Mouse (Mus musculus) erythroblast, embryonic 14.5 days (primary cell): ENCODE data around the gene Tmem63b. TPM values are rescaled to one million over a fixed set of nuclear protein-coding genes. Genes with fewer than 3 reads are reported as not detected.

ENCODE experiments used
- H3K27me3 ChIP-seq: 2 replicates; pipeline ENCODE4 v1.6.1; 2012; ENCODE audit warnings: inconsistent platforms; ENCODE audit not compliant: control insufficient read depth
- H3K36me3 ChIP-seq: 2 replicates; pipeline ENCODE4 v1.6.1; 2012; ENCODE audit warnings: mild to moderate bottlenecking, inconsistent platforms; ENCODE audit not compliant: control insufficient read depth
- H3K4me1 ChIP-seq: 2 replicates; pipeline ENCODE4 v1.6.1; 2012; ENCODE audit warnings: inconsistent platforms; ENCODE audit not compliant: control insufficient read depth
- H3K4me3 ChIP-seq: replicated peaks from 2 replicates; pipeline ENCODE3; 2012; ENCODE audit warnings: moderate library complexity, mild to moderate bottlenecking, inconsistent platforms
- H3K9me3 ChIP-seq: 2 replicates; pipeline ENCODE4 v1.6.1; 2012; ENCODE audit warnings: low read length, inconsistent platforms, mixed read lengths; ENCODE audit not compliant: control insufficient read depth
- GATA1 ChIP-seq: IDR thresholded peaks from 2 replicates; pipeline ENCODE4 v1.6.1; 2012; ENCODE audit warnings: low read length, inconsistent platforms, mixed read lengths
- TAL1 ChIP-seq: IDR thresholded peaks from 3 replicates; pipeline ENCODE4 v1.6.1; 2012; ENCODE audit warnings: low read length, inconsistent platforms, mixed read lengths
- polyA plus RNA-seq: library from polyadenylated mRNA; stranded (reverse); fragments of >175 nt; gene quantifications from 2 replicates; pipeline ENCODE4 v1.2.3, GENCODE M21; 2012

Tmem63b gene
- polyA plus RNA-seq, 1 experiment: 1.7 TPM

DNA sequence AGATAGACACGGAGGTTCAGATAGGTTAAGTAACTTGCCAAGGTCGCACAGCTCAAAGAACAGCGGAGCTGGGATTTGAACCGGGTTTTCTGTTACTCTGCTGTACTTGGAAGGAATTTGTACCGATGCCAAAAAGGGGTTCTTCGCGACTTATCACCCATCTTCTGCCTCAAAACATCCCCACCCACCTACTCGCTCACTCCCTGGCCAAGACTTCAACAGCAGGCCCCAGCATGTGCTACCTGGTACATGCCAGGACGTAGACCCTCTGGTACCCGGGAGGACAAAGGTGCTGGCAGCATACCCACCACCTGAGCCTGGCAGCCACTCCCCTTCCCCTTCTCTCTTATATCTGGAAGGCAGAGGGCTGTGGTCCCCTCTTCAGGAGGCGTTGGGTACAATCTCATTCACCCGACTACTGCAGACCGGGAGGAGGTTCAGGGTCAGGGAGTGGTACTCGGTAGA is 2.0 kb downstream of the Tmem63b start:
- no peak for TF ChIP-seq GATA1
- TF ChIP-seq TAL1: no peak
- Histone ChIP-seq H3K36me3 (peaks cover 10% of the 10 kb centered on the region), H3K4me3 (peak overlapping the region; percentile 89), H3K9me3 (no peaks in the 10 kb centered on the region), H3K27me3 (peaks cover 7% of the 10 kb centered on the region), H3K4me1 (peaks cover 57% of the 10 kb centered on the region)

DNA sequence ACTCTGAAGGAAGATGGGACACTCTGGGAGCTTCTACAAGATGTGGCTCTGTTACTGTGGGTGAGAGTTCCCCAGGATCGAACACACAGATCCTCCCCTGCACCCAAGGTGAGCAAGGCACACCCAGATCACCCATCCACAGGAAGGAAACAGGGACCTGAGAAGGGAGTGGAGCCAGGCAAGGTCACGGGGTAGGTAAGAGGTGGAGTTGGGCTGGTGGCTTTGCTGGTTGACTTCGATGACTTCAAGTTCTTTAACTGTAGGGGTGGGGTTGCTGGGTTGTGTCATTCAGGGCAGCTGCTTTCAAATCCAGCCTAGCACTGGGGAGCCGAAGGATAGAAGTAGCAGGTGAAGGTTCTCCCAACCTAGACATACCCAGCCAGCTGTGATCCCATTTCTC is 3.9 kb downstream of the Tmem63b start:
- peaks cover 57% of the 10 kb centered on the region for H3K4me1 ChIP-seq
- no peak for TF ChIP-seq GATA1
- TF ChIP-seq TAL1: no peak
- H3K36me3 ChIP-seq: peaks cover 15% of the 10 kb centered on the region
- H3K9me3 ChIP-seq: no peaks in the 10 kb centered on the region
- peaks cover 7% of the 10 kb centered on the region for H3K27me3 ChIP-seq
- no peak overlapping the region for H3K4me3 ChIP-seq

DNA sequence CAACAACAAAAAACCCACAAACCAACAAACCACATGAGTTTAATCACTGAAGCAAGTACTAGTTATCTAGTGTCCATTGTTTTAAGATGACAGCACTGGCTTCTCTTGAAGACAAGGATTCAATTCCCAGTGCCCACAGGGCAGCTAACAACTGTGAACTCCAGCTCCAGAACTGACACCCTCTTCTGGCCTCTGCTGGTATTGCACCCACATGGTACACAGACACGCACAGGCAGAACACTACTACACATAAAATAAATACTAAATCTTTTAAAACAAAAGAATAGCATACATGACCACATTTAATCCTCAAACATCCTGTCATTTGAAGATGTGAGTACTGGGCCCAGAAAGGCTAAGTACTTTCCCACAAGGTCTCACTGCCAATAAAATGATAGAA is 5.1 kb downstream of the Tmem63b start:
- peaks cover 7% of the 10 kb centered on the region for H3K27me3 ChIP-seq
- H3K4me1 ChIP-seq: peaks cover 44% of the 10 kb centered on the region
- H3K4me3 ChIP-seq: no peak overlapping the region
- H3K9me3 ChIP-seq: no peaks in the 10 kb centered on the region
- peaks cover 24% of the 10 kb centered on the region for H3K36me3 ChIP-seq
- TF ChIP-seq TAL1: no peak
- no peak for TF ChIP-seq GATA1

DNA sequence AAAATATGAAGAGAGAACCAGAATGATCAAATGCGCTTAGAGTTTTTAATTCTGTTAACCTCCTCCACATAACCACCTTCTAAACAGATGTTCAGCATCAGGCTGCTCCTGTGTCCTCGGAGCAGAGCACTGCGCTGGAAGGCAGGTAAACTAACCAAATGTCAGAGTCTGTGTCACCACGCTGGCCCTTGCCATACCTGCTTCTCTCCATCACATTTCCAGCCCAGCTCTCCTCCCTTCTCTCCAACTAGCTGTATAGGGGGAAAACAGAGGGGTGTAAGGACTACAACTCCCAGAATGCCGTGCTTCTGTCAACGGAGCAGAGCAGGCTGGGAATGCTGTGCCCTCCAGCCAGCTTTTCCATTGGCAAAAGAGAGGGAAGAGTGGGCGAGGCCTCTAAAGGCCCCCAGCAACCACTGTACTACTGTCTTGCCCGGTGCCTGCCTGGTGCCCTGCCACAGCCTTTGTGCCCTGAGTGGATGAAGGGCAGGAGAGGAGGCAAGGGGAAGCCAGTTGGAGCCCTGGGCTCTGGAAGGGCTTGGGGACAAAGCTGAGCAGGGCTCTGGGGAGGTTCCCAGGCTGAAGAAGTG is 6.2 kb downstream of the Tmem63b start:
- TF ChIP-seq TAL1 (no peak), GATA1 (no peak)
- Histone ChIP-seq H3K27me3 (peaks cover 7% of the 10 kb centered on the region), H3K9me3 (no peaks in the 10 kb centered on the region), H3K4me3 (no peak overlapping the region), H3K4me1 (peaks cover 38% of the 10 kb centered on the region), H3K36me3 (peaks cover 30% of the 10 kb centered on the region)

DNA sequence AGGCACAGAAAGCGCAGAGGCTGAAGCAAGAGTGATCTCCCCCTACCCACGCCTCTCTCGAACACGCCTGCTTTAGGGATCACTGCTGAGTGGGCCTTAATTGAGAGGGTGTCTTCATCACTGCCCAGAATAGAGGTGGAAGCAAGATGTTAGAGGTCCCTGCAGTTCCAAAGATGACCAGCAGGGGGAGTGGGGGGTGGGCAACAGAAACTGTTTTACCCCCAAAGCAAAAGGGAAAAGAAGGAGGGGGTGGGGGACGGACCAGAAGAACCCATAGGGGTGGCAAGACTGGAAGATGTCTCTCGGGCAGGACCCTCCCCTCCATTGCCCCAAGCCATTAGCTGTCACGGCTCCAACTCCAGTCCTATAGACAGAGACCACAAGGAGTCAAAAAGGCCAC is 8.6 kb downstream of the Tmem63b start:
- peaks cover 47% of the 10 kb centered on the region for H3K36me3 ChIP-seq
- no peaks in the 10 kb centered on the region for H3K9me3 ChIP-seq
- TF ChIP-seq GATA1 (no peak), TAL1 (no peak)
- peaks cover 22% of the 10 kb centered on the region for H3K4me1 ChIP-seq
- no peaks in the 10 kb centered on the region for H3K27me3 ChIP-seq
- no peak overlapping the region for H3K4me3 ChIP-seq

DNA sequence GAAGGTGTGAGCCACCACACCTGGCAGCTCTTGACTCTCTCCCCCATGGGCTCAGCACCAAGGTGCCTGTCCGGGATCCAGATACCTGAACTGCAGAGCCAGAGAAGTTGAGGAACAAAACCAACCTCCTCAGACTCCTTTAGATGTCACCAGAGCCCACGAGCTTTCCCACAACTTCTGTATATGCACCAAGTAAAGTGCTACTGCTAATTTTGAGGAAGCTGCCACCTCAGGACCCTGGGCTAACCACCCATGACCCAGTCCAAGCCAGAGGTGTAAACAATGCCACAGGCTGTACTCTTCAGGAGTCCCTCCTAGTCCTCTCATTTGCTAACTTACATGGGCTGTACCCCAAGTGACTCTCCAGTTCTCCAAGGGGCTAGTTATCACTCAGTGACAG is 14.1 kb downstream of the Tmem63b start:
- TF ChIP-seq TAL1 (no peak), GATA1 (no peak)
- Histone ChIP-seq H3K4me3 (no peak overlapping the region), H3K36me3 (peaks cover 58% of the 10 kb centered on the region), H3K27me3 (no peaks in the 10 kb centered on the region), H3K4me1 (no peaks in the 10 kb centered on the region), H3K9me3 (no peaks in the 10 kb centered on the region)

DNA sequence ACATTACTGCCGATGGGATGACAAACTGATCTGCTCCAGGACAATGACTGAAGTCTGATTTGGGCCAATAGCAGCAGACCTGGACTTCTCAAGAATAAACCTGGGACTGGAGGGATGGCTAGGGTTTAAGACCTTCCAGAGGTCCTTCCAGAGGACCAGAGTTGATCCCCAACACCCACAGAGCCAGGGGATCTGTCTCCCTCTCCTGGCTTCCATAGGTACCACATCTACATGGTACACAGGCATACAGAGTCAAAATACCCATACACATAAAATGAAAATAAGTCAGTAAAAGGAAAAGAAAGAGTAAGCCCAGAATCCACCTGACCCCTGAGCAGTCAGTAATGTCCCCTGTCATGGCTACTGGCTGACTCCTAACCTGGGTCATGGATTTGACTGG is 14.9 kb downstream of the Tmem63b start:
- H3K36me3 ChIP-seq: peaks cover 57% of the 10 kb centered on the region
- H3K4me1 ChIP-seq: no peaks in the 10 kb centered on the region
- no peaks in the 10 kb centered on the region for H3K9me3 ChIP-seq
- H3K4me3 ChIP-seq: no peak overlapping the region
- H3K27me3 ChIP-seq: no peaks in the 10 kb centered on the region
- TF ChIP-seq GATA1 (no peak), TAL1 (no peak)

DNA sequence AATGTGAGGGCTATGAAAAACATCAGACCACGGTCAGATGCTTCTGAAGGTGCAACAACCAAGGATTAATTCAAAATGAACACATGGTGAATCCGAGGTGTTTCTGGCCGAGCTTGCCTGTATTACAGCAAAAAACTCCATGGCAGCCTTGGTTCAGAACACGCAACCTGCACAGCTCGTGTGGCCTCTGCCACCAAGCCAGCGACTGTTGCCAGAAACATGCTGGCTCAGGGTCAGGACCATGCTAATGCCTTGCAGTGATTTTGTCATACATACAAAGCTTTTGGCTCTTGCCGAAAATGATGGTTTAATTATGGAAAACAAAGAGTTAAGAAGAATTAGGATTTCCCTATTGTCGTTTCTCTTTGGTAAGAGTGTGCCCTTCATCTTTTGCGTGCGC is 18.7 kb downstream of the Tmem63b start:
- H3K27me3 ChIP-seq: no peaks in the 10 kb centered on the region
- H3K36me3 ChIP-seq: peaks cover 54% of the 10 kb centered on the region
- no peaks in the 10 kb centered on the region for H3K9me3 ChIP-seq
- peaks cover 9% of the 10 kb centered on the region for H3K4me1 ChIP-seq
- no peak overlapping the region for H3K4me3 ChIP-seq
- TF ChIP-seq TAL1: no peak
- no peak for TF ChIP-seq GATA1

DNA sequence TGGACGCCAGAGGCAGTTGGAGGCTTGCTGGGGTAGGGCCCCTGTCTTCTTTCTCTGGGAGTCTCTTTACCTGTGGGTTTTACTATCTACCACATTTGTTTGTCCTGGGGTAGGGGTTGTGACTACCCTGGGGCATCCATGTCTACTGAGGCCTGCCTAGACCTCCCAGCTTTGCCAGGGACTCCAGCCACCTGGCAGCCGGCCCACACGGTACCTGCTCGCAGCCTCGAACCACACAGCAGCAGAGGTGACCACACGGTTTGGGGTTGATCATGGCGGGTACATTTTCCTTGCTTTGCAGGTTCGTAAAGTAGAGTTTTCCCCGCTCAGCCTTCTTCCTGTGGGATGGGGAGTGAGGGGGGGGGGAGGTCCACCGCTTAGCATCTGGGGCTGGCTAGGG is 19.2 kb downstream of the Tmem63b start:
- peaks cover 12% of the 10 kb centered on the region for H3K4me1 ChIP-seq
- TF ChIP-seq TAL1 (no peak), GATA1 (no peak)

DNA sequence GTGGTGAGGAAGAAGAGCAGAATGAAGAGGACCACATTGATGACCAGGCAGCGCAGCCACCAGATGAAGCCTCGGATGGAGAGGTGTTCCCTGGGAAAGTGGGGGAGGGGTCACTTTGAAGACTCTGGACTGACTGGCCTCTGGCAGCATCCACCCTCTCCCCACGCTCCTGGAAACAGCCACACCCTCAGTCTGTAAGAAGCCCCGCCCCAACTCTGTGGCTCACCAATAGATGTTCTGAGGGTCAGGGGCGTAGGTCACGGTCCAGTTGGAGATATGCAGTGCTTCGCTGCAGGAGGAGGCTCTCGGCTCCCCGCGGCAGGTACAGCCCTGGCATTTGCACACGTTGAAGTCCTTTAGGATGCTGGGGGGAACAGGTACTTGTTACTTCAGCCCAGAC is 20.6 kb downstream of the Tmem63b start:
- TF ChIP-seq TAL1: no peak
- TF ChIP-seq GATA1: no peak
- peaks cover 58% of the 10 kb centered on the region for H3K36me3 ChIP-seq
- peaks cover 12% of the 10 kb centered on the region for H3K4me1 ChIP-seq

More for the DNA sequence above, 19.2 kb downstream of the Tmem63b start:
- Histone ChIP-seq H3K27me3 (no peaks in the 10 kb centered on the region), H3K4me3 (no peak overlapping the region), H3K36me3 (peaks cover 54% of the 10 kb centered on the region), H3K9me3 (no peaks in the 10 kb centered on the region)

More for the DNA sequence above, 20.6 kb downstream of the Tmem63b start:
- no peaks in the 10 kb centered on the region for H3K9me3 ChIP-seq
- no peaks in the 10 kb centered on the region for H3K27me3 ChIP-seq
- no peak overlapping the region for H3K4me3 ChIP-seq
